Mouse (Mus musculus) heart, embryonic 14.5 days (tissue): ENCODE results near the gene 1700001C19Rik. TPM values are rescaled to one million over a fixed set of nuclear protein-coding genes. Genes with fewer than 3 reads are reported as not detected.
"Not testable (repeated sequence)": the region's sequence is repeated elsewhere in the genome, so short reads cannot be mapped to it uniquely, and the experiment has no call there.

ENCODE experiments used
- ATAC-seq: fragments of 200-750 bp; cut with Nextera tagmentation; 2 replicates; pipeline ENCODE4 v1.8.0; 2017; ENCODE audit warnings: low read depth, moderate TSS enrichment; ENCODE audit not compliant: insufficient number of reproducible peaks, insufficient read depth, low FRiP score
- H3K27ac ChIP-seq, 2 experiments: fragments of 200-500 bp in 1 of 2; fragments of 300-500 bp in 1 of 2; sonication (generic) in 1 of 2; replicated peaks in 1 of 2; 2 replicates each; pipeline ENCODE4 v1.5.1; 2012 to 2014; ENCODE audit warnings: low read depth in 2 of 2, low read length in 2 of 2, control low read depth in 1 of 2, mild to moderate bottlenecking in 1 of 2, mixed read lengths in 1 of 2; ENCODE audit not compliant: control insufficient read depth in 1 of 2, insufficient read depth in 1 of 2
- H3K27me3 ChIP-seq: fragments of 300-500 bp; sonication (generic); 2 replicates; pipeline ENCODE4 v1.6.1; 2014; ENCODE audit warnings: mild to moderate bottlenecking, low read length, control low read depth; ENCODE audit not compliant: control insufficient read depth, insufficient read depth
- H3K36me3 ChIP-seq: fragments of 300-500 bp; sonication (generic); 2 replicates; pipeline ENCODE4 v1.6.1; 2014; ENCODE audit warnings: mild to moderate bottlenecking, control low read depth, low read length, mixed read lengths; ENCODE audit not compliant: control insufficient read depth, insufficient read depth
- H3K4me1 ChIP-seq, 2 experiments: fragments of 200-500 bp in 1 of 2; fragments of 300-500 bp in 1 of 2; sonication (generic) in 1 of 2; 2 replicates each; pipeline ENCODE4 v1.6.1; 2012 to 2014; ENCODE audit warnings: low read length in 2 of 2, control low read depth in 1 of 2, mixed read lengths in 1 of 2; ENCODE audit not compliant: control insufficient read depth in 2 of 2, insufficient read depth in 2 of 2
- H3K4me2 ChIP-seq: fragments of 300-500 bp; sonication (generic); 2 replicates; pipeline ENCODE4 v1.6.1; 2014; ENCODE audit warnings: mild to moderate bottlenecking, low read length
- H3K4me3 ChIP-seq, 2 experiments: fragments of 200-500 bp in 1 of 2; fragments of 300-500 bp in 1 of 2; sonication (generic) in 1 of 2; 2 replicates each; pipeline ENCODE4 v1.5.1; 2012 to 2014; ENCODE audit warnings: low read length in 2 of 2, mild to moderate bottlenecking in 2 of 2, control low read depth in 1 of 2, low read depth in 1 of 2, moderate library complexity in 1 of 2; ENCODE audit not compliant: control insufficient read depth in 1 of 2, insufficient read depth in 1 of 2
- H3K9ac ChIP-seq: fragments of 300-500 bp; sonication (generic); 2 replicates; pipeline ENCODE4 v1.6.1; 2014; ENCODE audit warnings: mild to moderate bottlenecking, low read length
- H3K9me3 ChIP-seq: fragments of 300-500 bp; sonication (generic); 2 replicates; pipeline ENCODE4 v1.6.1; 2016; ENCODE audit warnings: low read length, control low read depth; ENCODE audit not compliant: control insufficient read depth
- WGBS: fragments of 180-500 bp; shearing (Covaris S2); extraction: QIAGEN DNeasy Blood & Tissue Kit; methylation state at CpG from one replicate; pipeline ENCODE4 v1.1.7; 2014; 5-methylcytosine and 5-hydroxymethylcytosine counted together
- polyA plus RNA-seq: library from polyadenylated mRNA; unstranded; fragments of >200 nt; fragmentation: Nextera tagmentation; extraction: Ambion mirVana; gene quantifications from 2 replicates; pipeline ENCODE4 v1.2.1, GENCODE M21; 2014

1700001C19Rik gene
- polyA plus RNA-seq, 1 experiment from 2014 or later: 0.72 TPM

- 67% methylated on average over 5 of the region's 5 CpGs for WGBS
- H3K4me2 ChIP-seq: no peak overlapping the region
- no peaks in the 10 kb centered on the region for H3K27me3 ChIP-seq
- no peak overlapping the region for H3K9ac ChIP-seq
- no peak for ATAC-seq
- H3K4me1 ChIP-seq: peaks cover 0 to 3% of the 10 kb centered on the region in 2 experiments; a peak in 1 of 4 replicates
- no peak overlapping the region for H3K27ac ChIP-seq
- H3K4me3 ChIP-seq: no peak overlapping the region
- no peaks in the 10 kb centered on the region for H3K36me3 ChIP-seq
- no peaks in the 10 kb centered on the region for H3K9me3 ChIP-seq
Observed at GRCm38 (mm10) chr17:47430815-47431214, 6.4 kb downstream of the 1700001C19Rik start.

DNA sequence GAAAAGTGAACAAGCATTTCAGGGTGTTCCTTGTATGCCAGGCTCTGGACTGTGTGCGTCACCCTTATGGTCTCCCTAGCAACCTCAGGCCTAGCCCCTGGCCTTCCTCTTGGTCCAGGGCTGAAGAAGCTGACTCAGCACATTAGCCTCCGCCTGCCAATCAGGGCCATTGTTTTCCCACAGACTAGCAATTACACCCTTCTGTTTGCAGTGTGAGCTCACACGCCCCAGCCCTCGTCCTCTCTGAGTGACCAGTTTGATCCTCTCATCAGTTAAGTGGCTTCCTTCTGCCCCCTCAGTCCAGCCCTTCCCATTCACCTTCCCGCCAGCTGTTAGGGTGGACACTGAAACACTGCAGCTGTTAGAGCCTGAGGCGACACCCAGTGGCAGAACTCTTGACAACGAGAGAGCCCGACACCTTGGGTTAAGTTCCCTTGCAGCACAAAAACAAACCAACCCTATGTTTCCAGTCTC, 8.3 kb downstream of the 1700001C19Rik start:
- H3K4me3 ChIP-seq: no peak overlapping the region
- no peaks in the 10 kb centered on the region for H3K9me3 ChIP-seq
- H3K27ac ChIP-seq: no peak overlapping the region
- H3K9ac ChIP-seq: no peak overlapping the region
- H3K27me3 ChIP-seq: no peaks in the 10 kb centered on the region
- peaks cover 6 to 8% of the 10 kb centered on the region in 2 experiments; a peak in 3 of 4 replicates for H3K4me1 ChIP-seq
- no peaks in the 10 kb centered on the region for H3K36me3 ChIP-seq
- ATAC-seq: no peak
- WGBS: 11% methylated on average over 8 of the region's 8 CpGs
- peak overlapping the region; percentile 40 for H3K4me2 ChIP-seq

- no peak overlapping the region for H3K4me3 ChIP-seq
- peaks cover 6 to 8% of the 10 kb centered on the region in 2 experiments; a peak in 3 of 4 replicates for H3K4me1 ChIP-seq
- H3K9me3 ChIP-seq: no peaks in the 10 kb centered on the region
- no peaks in the 10 kb centered on the region for H3K27me3 ChIP-seq
- H3K27ac ChIP-seq: no peak overlapping the region
- H3K9ac ChIP-seq: no peak overlapping the region
- no peaks in the 10 kb centered on the region for H3K36me3 ChIP-seq
- ATAC-seq: no peak
- H3K4me2 ChIP-seq: no peak overlapping the region
- WGBS: 69% methylated on average over 6 of the region's 6 CpGs
Observed at GRCm38 (mm10) chr17:47427316-47427715, 9.9 kb downstream of the 1700001C19Rik start.

DNA sequence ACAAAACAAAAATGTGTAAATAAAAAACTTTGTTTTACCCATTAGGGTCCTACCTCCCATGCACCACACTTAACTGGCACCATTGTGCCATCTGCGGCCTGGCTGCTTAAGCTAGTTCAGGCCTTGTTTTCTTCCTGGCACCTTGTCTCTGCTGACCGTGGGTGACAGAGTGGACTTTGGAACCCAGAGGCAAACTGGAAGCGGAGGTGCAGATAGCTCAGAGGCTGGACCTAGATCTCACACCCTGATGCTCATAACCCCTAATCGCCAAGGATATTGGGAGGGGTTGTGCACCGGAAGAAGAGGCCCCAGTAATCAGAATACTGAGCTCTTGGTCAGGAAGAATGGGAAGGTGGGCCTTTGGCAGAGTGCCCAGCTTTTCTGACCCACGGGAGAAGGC, 13.0 kb downstream of the 1700001C19Rik start:
- Histone ChIP-seq H3K9ac (no peak overlapping the region), H3K4me1 (peaks cover 6 to 8% of the 10 kb centered on the region in 2 experiments; a peak in 3 of 4 replicates), H3K9me3 (no peaks in the 10 kb centered on the region), H3K4me3 (no peak overlapping the region), H3K27me3 (no peaks in the 10 kb centered on the region), H3K4me2 (no peak overlapping the region), H3K27ac (no peak overlapping the region), H3K36me3 (no peaks in the 10 kb centered on the region)
- WGBS: 55% methylated on average over 6 of the region's 6 CpGs
- ATAC-seq: no peak

DNA sequence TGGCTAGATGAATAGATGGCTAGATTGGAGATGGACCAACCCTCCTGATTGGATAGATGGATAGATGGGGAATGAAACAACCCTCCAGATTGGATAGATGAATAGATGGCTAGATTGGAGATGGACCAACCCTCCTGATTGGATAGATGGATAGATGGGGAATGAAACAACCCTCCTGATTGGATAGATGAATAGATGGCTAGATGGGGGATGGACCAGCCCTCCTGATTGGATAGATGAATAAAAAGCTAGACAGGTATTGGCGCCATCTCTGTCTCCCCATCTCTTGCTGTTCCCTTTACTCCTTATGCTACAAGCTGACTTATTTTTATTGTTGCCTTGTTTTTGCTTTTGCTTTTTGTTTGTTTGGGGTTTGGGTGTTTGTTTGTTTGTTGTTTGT, 14.6 kb downstream of the 1700001C19Rik start:
- H3K4me3 ChIP-seq, H3K9ac ChIP-seq, H3K27ac ChIP-seq, H3K9me3 ChIP-seq, ATAC-seq, H3K4me2 ChIP-seq, H3K4me1 ChIP-seq, H3K36me3 ChIP-seq, H3K27me3 ChIP-seq: not testable (repeated sequence)
- 85% methylated on average over 1 of the region's 1 CpGs for WGBS

DNA sequence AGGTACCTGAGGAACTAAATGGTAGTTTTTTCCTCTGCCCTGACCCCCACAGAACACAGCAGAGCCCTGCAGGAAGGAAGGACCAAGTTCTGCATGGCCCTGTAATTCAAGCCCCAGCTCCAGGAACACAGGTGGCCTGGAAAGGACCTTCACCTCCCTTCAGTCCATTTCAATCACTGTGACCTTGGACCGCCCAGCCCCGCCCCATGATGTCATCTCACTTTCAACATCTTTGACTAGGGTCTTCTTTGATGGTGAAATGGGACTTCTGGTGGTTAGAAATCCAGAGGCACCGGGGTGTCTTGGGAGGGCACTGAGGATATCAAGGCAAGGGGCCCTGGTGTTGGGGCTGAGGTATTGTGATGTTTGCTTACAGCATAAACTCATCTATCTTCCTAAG, 15.6 kb downstream of the 1700001C19Rik start:
- Histone ChIP-seq H3K4me2 (no peak overlapping the region), H3K4me1 (peaks cover 4 to 6% of the 10 kb centered on the region in 2 experiments; a peak in 3 of 4 replicates), H3K27ac (no peak overlapping the region), H3K36me3 (no peaks in the 10 kb centered on the region), H3K4me3 (no peak overlapping the region), H3K27me3 (no peaks in the 10 kb centered on the region), H3K9me3 (no peaks in the 10 kb centered on the region), H3K9ac (no peak overlapping the region)
- 84% methylated on average over 3 of the region's 3 CpGs for WGBS
- ATAC-seq: no peak

GRCm38 (mm10) chr17:47420195-47420594, 17.0 kb downstream of the 1700001C19Rik start:
- Histone ChIP-seq H3K4me3 (no peak overlapping the region), H3K27ac (no peak overlapping the region), H3K9ac (no peak overlapping the region), H3K27me3 (no peaks in the 10 kb centered on the region), H3K36me3 (no peaks in the 10 kb centered on the region), H3K9me3 (no peaks in the 10 kb centered on the region), H3K4me2 (no peak overlapping the region), H3K4me1 (peaks cover 4 to 6% of the 10 kb centered on the region in 2 experiments; a peak in 3 of 4 replicates)
- ATAC-seq: no peak
- 76% methylated on average over 2 of the region's 2 CpGs for WGBS
